Mouse (Mus musculus) layer of hippocampus, adult 8-10 months (tissue): Measurements from ENCODE around the gene Plcb4. TPM values are rescaled to one million over a fixed set of nuclear protein-coding genes. Genes with fewer than 3 reads are reported as not detected.
"Not testable (repeated sequence)": the region's sequence is repeated elsewhere in the genome, so short reads cannot be mapped to it uniquely, and the experiment has no call there.

Source experiments
- DNase-seq, 2 experiments: peaks; one replicate each; pipeline ENCODE4 v3.0.0; 2022; ENCODE audit warnings: low spot score in 2 of 2
- total RNA-seq, 4 experiments: library from RNA; stranded (reverse); gene quantifications; 2 replicates each; pipeline ENCODE4 v1.2.4; 2022

Plcb4 gene
- total RNA-seq, 4 experiments from 2014 or later, result 18.2 to 34.6 (median 22.3) TPM

DNA sequence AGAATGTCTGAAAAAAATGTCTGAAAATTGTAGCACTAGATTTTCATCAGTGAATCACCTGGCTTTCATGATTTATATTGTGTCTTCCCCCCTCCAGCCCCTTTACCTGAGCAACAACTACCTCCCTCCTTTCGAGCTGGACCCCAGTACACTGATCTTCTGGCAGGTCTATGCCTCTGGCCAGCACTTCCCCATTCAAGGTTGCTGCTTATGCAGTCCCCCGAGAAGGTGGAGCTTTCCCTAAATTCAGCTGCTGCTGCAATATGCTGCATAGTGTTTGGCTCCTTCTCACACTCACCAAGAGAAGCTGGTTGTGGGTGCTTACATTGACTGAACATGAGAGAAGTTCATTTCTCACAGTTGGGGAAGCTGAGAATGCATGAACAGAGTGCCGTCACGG is 273.8 kb downstream of the Plcb4 start:
- no peak for DNase-seq

DNA sequence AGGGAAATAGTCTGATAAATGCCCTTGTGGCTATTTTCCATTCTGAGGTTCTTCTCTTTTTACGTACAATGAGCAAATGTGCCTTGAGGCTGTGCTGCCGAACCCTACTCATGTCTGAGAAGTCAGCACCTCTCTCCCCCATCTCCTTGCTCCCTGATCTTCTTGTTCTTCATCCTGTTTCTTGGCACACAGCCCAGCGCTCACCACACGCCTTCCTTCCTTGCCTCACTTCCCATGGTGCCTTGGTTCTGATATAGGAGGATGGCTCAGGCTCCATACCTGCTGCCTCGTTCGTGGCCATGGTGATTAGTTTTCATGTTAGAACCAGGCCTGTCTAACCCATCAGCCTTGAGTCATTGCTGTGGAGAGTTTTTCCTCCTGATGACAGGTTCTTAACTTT is 277.6 kb downstream of the Plcb4 start:
- no peak for DNase-seq

DNA sequence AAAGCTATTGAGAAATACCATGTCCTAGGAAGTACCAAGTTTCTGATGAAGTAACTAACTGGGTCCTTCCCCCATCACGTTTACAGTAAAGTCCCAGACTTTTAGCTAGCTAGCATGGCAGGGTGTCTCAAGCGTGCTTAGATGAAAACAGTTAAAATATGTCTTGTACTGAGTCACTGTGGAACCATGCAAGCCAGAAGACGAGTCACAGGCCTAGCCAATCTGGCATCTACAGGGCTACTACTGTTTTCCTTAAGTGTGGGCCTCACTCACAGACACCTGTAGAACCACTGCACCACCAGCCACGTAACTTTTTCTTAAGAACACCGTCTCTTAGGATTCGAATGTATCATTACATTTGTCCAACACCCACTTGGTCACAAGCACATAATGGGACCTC is 278.8 kb downstream of the Plcb4 start:
- DNase-seq, result no peak

DNA sequence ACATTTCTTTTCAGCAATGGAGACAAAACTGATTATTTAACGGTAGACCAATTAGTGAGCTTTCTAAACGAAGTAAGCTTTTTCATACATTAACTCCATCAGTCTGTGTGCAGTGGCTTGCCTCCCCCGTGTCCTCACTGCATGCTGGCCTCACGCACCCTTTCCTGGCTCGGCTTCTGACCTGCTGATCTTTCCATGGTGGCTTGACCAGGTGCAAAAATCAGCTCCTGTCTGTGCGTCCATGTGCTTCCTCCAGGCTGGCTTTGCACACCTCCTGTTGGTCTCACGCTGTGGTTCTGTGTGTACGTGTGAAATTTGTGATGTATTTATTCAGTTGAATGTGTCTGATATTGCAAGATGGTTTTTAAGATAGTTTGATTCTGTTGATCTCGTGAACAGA is 281.1 kb downstream of the Plcb4 start:
- no peak for DNase-seq

DNA sequence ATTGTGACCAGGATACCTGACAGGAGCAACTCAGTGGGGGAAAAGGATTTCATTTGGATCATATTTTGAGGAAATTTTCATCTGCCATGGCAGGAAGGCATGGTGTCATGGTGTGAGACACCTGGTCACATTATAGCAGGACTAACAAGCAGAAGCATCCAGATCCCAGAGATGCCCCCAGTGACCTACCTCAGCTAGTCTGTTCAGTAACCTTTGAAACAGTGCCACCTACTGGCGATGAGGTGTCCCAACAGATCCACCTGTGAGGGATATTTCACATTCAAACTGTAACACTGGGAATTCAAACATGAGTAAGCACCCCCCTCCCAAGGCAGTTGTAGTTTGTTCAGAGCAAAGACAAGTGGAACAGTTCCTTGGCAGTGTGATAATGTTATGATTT is 289.0 kb downstream of the Plcb4 start:
- DNase-seq, result no peak

DNA sequence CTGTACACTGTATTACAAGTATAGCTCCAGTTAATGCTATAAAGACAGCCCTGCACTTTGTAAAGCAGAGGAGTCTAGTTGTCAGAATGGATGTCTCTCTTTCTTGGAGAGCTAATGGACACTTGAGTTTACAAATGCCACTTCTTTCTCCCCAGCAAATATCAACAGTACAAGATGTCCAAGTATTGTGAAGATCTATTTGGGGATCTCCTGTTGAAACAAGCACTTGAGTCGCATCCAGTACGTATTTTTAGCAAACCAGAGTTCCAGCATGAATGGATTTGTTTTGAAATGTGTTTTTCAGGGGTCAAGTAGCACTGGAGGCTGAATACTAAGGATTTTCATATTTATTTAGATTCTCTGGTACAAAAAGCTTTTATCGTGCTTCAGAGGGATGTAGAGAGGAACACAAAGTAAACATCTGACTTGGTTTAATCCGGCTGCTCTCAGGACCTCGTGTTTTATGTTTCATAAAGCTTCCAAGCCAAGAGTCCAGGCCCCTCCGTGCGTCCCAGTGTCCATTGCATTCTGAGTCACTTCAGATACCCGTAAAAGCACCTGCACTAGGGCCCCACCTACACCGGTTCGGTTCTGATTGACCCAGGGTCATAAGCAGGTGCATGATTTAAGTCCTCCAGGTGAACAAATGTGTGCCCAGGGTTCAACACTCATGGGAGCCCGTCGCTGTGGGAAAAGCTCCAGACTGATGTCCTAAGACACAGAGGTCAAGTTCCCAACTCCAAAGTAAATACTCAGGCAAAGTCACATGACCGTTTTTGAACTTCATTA is 296.1 kb downstream of the Plcb4 start:
- DNase-seq, result no peak

DNA sequence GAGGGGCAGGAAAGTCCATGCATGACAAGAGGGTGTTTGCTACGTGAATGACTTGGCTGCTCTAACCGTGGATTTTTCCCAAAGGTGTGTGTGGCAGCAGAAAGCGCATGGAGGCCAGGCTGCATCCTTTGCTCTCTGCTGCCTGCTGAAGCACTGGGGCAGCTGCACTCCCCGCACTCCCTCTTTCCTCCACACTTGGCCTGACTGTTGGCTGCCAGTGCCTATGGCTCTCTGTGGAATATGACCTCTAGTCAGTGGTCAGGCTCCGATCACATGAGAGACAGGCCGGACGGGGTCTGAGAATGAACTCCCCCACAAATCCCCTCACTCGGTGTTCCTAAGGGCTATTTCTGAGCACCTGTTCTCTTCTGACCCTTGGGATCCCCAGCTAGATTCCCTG is 297.0 kb downstream of the Plcb4 start:
- DNase-seq, result no peak

DNA sequence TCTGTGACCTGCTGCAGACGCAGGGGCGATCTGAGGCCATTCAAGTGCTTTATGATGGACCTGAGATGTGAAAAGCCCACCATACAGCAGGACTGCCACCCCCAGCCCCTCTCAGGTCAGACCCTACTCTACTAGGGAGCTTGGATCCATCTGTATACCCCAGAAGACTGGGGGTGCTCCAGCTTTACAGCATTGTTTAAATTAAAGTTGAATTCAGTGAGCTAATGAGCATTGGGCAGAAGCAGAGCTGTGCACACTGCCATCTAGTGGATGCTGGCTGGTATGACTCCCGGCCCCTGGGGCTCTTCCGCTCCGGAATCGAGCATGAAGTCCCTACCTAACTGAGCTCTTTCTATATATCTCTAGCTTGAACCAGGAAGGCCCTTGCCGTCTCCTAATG is 298.9 kb downstream of the Plcb4 start:
- peak in 1 of 2 experiments; percentile 63 for DNase-seq

DNA sequence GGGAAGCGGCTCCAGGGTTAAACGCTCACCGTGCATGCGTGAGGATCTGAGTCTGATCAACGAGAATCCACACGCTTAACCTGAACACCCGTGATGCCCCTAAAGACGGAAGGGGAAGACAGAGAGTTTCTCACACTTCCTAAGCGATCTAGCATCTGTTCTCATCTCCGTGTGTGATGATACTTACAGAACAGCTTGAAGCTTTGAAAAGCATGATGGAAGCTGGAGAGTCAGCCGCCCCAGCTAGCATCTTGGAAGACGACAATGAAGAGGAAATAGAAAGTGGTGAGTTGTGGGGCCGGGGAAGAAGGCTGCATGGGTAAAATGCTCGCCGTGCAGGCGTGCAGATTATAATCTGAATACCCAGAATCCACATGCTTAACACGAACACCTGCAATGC is 299.6 kb downstream of the Plcb4 start:
- DNase-seq, result no peak

DNA sequence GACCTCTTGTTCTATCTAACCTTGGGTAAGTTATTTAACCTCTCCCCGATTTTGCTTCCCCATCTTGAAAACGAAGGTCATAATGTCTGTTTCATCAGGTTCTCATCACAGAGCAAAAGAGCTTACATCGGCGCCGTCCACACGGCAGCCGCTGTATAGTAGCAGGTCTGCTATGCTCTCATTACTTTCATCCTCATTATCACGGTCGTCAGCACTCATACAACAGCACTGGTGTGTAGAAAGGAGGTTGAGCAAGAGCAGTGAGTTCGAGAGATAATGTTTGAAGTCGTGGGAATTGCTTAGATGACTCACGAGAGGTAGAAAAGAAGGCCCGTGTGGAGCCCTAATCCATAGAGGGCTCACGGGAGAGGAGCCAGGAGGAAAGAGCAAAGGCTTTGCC is 304.3 kb downstream of the Plcb4 start:
- no peak for DNase-seq

DNA sequence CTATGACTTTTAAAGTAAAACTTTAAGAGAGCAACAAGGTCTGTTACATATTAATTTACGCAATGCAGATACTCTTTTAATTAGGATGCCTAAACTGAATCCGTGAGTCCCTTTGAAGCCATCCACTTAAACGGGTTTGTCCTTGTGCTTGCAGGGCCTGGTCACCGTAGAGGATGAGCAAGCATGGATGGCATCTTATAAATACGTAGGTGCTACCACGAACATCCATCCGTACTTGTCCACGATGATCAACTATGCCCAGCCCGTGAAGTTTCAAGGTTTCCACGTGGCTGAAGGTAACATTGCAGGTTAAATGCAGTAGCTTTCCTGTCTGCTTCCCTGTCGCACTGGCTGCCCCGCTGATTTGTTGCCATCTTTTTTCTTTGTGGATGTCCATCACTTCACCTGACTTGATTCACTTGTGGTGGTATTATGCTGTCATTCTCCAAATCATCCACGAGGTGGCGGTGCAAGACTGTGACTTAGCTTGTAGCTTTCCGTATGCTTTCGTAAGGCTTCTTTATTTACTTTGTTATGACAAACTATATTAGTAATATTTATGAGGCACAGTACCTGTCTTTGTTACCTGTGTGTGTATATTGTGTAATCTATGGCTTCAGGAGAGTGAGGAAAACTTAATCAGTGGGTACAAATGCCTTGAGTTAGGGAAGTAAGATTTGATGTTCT is 308.2 kb downstream of the Plcb4 start:
- DNase-seq, result peak in 1 of 2 experiments; percentile 57

DNA sequence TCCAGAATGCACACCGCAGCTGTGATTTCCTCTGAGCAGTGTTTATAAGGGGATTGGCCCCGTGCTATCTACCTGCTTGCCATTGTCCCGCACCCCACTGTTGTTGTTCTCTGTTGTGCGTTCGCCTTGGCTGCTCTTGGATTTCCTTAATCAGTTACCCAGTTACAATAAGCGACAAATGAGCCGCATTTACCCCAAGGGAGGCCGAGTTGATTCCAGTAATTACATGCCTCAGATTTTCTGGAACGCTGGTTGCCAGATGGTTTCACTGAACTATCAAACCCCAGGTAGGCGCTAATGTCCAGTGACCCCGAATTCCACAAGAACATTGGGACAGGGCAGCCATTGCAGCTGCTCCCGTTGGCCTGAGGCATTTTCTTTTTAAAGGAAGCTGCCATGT is 309.3 kb downstream of the Plcb4 start:
- DNase-seq, result no peak

DNA sequence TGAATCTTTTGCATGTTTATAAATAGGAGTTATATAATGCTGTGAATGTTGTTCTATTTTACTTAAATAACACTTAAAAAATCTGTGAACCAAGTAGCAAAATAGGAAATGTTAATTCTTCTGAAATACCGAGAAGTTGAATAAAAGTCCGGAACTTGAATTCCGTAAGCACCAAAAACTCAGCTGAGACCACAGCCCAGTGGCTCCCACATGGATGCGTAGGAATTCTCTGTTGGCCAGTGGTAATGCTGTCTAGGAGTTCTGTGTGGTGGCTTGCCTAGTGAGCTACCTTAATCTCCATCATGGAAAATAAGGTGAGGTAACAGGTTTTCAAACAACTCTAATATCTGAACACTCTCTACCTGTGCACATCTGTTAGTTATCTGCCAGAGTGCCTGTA is 312.1 kb downstream of the Plcb4 start:
- no peak for DNase-seq

DNA sequence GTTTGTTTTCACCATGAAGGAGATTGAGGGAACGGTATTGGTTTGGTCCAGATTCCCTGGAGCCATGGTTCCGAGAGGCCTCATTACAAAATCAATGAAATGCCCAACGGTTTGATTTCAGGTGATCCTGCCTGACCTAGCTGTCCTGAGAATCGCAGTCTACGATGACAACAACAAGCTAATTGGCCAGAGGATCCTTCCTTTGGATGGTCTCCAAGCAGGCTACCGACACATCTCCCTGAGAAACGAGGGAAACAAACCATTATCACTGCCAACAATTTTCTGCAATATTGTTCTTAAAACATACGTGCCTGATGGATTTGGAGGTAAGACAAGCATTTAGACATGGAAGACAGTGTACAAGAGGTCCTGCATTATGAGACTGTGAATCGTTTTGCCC is 317.2 kb downstream of the Plcb4 start:
- DNase-seq, result no peak

DNA sequence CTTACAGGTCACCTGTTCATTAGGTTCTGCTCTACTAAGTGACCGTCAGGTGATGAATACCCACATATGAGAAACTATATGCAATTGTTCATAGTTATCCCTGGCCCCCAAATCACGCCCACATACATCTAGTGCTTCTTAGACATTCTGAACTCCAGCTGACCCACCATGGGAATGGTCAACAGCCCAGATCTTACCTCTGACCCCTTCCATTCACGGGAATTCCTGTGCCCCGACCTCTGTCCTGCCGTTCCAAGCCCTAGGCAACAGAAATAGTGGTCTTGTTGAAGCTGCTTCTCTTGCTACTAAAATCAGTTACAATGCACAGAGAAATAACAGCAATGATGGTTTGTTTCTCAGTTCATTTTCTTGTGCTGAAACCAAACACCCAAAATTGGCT is 320.0 kb downstream of the Plcb4 start:
- no peak for DNase-seq

DNA sequence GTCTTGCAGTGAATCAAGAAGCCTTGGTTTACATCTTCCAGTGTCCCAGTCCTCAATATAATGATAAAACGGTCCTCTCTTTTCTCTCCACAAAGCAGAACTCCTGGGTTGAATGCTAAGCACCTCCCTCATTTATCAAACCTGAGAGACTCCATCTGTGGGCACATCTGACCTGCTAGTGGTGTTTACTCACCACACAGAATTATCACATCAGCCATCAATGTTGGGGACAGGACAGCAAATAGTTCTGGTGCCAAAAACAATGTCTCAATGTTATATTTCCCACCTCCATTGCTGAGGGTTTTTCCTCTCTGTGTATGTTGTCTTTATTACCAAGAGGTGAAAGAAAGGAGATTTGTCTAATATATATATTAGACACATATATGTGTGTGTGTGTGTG is 321.6 kb downstream of the Plcb4 start:
- DNase-seq, result no peak

DNA sequence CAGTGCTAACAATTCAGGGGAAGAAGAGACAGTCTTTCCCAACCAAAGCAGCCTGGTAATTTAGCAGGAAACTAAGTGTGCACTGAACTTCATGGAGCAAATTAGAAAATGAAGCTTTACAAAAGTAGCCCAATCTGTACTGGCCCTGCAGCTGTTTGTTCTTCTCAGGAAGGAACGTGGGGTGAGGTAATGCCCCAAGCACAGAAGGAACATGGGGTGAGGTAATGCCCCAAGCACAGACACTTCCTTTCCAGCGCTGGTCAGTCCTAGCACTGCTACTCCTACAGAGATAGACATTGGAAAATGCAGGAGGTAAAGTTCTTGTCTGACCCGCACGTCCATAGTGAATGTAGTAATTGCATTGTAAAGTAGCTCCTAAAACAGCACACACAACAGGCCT is 325.2 kb downstream of the Plcb4 start:
- no peak for DNase-seq

DNA sequence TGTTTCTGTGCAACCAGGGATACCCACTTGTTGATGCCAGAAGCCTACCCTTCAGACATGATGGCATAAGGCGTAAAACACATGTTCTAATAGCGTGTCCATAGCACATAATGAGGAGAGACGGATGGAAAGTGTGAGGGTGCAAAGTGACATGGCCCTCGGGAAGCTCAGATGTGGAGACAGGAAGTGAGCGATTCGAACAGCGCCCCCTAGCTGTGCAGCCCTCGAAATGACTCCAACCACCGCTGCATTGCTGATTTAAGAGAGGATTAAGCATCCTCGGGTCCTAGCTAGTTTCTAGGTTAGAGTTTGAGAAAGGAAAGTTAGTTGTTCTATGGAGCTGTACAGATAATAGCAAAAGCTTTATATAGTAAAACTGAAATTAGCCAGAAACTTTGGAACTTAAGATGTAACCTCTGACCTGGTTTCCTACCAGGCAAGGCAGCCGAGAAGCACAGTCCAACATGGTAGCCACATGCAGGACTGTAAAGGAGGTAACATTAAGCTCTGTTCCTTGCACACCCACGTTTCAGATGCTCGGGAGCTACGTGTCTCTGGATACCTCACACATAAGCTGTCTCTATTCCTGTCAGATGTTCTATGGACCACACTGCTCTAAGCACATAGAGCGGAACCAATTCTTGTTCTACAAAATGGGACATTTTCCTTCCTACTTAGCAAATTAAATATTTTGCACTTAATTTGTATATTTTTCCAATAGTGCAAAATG is 326.9 kb downstream of the Plcb4 start:
- DNase-seq, result no peak

DNA sequence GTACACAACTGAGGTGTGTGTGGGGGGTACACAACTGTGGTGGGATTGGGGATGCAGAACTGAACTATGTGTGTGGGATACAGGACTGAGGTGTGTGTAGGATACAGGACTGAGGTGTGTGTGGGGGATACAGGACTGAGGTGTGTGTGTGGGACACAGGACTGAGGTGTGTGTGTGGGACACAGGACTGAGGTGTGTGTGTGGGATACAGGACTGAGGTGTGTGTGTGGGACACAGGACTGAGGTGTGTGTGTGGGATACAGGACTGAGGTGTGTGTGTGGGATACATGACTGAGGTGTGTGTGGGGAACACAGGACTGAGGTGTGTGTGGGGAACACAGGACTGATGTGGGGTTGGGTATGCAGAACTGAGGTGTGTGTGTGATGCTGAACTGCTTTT is 329.7 kb downstream of the Plcb4 start:
- DNase-seq, result not testable (repeated sequence)

DNA sequence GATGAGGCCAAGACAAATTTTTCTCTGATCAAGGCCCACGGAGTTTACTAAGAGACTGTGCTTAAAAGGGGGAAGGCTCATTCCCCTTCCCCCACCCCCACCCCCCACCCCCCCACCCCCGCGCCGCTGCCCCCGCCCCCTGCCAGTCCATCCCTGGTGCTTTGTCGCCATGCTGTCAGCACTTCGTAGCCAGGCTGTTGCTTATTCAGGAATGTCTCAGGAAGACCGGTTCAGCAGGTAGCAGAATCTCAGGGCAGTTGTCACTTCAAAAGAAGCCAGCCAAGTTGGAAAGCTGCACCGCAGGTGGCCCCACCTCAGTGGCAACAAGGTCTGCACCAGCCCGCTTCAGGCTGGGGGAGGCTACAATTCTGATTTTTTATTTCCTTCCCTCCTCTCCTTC is 331.9 kb downstream of the Plcb4 start:
- DNase-seq, result not testable (repeated sequence)

DNA sequence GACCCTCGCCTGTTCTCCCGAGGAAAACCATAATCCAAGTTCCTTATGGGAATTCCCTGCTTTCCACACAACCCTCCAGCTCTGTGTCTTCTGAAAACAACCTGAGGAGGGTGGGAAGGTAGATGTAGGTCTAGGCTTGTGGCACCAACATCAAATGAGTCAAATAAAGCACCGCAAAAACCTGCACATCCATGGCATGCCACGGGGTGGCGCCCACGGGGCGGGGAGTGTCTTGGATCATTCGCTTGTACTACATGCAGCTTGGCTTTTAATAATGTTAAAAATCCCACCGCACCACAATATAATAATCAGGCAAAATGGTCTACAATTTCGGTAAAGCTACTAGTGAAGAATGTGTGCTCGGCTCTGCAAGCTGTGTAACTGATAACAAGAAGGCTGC is 334.5 kb downstream of the Plcb4 start:
- no peak for DNase-seq

DNA sequence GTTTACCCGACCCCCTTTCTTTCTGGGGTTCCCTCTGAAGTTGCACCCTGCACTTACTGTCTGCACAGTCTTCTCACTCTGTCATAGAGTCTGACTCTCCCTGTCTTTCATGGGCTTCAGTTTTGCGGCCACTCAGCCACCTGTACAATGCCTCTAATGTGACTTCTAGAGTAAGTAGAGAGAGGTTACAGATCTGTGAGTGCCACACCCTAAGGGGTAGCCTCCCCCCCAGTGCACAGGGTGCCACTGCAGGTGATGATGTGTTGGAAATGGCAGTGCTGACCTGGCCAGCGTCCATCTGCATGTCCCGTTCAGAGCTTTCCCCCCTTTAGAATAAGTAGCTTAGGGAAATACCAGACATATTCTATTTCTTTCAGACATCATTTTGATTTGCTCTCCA is 336.4 kb downstream of the Plcb4 start:
- no peak for DNase-seq

DNA sequence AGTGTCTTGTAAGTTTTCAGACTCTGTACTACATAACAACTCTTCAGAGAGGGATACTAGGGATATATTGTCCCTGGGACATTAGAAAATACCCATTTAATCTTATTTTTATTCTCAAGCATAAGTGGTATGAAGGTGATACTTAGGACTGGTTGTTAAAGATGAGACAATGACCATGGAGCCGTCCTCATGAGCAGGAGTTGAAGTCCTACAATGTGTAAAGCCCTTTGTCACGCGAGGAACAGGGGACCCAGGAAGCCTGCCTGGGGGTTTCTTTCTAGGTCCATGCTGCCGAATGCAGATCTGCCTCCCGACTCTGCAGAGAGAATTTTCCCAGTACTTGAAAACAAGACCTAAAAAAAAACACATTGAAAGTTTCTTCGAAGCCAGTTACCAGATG is 338.1 kb downstream of the Plcb4 start:
- no peak for DNase-seq
